ENCODE assay signal across 10 mouse cellular contexts in the genomic region with DNA sequence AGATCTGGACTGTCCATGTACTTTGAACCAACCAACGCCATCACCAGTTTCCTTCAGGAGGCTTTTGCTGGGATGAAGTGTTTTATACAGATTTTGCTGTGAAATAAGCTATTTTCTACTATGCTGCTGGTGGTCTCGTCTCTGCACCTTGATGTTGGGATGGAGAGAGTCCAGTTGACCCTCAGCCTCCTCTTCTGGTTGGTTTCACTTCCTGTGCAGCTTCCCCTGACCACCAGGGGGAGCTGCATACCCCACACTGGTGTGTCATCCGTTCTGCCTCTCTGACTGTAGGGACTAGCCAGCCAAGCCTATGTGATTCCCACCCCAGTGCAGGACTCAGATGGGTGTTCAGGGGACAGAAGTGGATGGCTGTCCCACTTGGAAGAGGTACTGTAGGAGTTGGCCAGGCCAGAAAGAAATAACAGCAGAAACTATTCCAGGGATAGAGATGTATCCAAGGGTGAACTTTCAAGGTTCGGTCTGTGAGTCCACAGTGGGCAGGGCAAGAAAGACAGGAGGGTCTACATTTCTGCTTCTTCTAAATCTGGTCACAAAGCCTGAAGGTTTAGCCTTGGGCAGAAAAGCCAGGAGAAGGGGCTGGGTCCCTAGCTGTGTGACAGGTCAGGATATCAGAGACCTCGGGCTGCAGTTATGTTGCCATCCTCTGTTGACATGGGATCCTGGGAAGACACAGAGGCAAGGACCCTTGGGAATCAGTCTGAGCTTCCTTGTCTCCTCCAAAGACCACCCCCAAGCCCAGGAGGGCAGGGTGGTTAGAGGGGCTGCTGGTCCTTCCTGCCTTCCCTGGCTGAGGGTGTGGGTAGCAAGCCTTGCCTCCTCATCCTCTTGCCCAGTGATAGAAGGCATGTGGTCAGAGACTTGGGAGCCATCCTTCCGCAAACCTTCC. TPM values are rescaled to one million over a fixed set of nuclear protein-coding genes. Genes with fewer than 3 reads are reported as not detected.
DNase-seq lines count a peak whose midpoint lies in the region; ATAC-seq and TF ChIP-seq lines count a peak whose summit lies in the region.
"Had no signal": no experiment of that assay in that cellular context is flagged by ENCODE, and none has a peak within 500 bp of the region (broad histone marks: within the 10 kb centered on the region; RNA-seq: fewer than 3 reads in every experiment).

No protein-coding gene starts in this region.

- no peak for TF ChIP-seq POLR2A in heart, adult 2 months (IDR thresholded peaks at IDR 0.05; ENCODE audit: insufficient read depth, low read depth, low read length)
- TF ChIP-seq POLR2A in embryonic fibroblast, embryonic 13.5 days (IDR thresholded peaks at IDR 0.05; ENCODE audit: low read depth, low read length) = no peak
- TF ChIP-seq POLR2A in myocyte (IDR thresholded peaks at IDR 0.05; ENCODE audit: insufficient read length, low read depth) = no peak

- no peak overlapping the region for H3K27ac ChIP-seq in heart, adult 2 months
- no peak overlapping the region for H3K27ac ChIP-seq in heart, embryonic 11.5 days (ENCODE audit: low read depth, low read length)
- no peak overlapping the region for H3K27ac ChIP-seq in embryonic fibroblast, embryonic 13.5 days (ENCODE audit: insufficient read depth, low read length)
- H3K27ac ChIP-seq: embryonic facial prominence, embryonic 13.5 days had no signal

- 67% methylated on average over 6 of the region's 6 CpGs for WGBS in heart, adult 2 months
- WGBS in heart, embryonic 11.5 days (ENCODE audit: insufficient replicate concordance) = 66% methylated on average over 6 of the region's 6 CpGs

- no peak overlapping the region for H3ac ChIP-seq in myocyte (ENCODE audit: control insufficient read depth, insufficient read length)

- H3K36me3 ChIP-seq in heart, adult 2 months (ENCODE audit: control insufficient read depth, insufficient read depth, low read length) = no peaks in the 10 kb centered on the region
- no peaks in the 10 kb centered on the region for H3K36me3 ChIP-seq in heart, embryonic 11.5 days (ENCODE audit: control insufficient read depth, insufficient read depth, low read length)
- no peaks in the 10 kb centered on the region for H3K36me3 ChIP-seq in myocyte (ENCODE audit: control insufficient read depth, insufficient read depth)
- H3K36me3 ChIP-seq: embryonic facial prominence, embryonic 13.5 days had no signal

- H3K4me2 ChIP-seq in heart, embryonic 11.5 days = no peak overlapping the region
- H3K4me2 ChIP-seq in myocyte (ENCODE audit: low read depth) = peak overlapping the region; percentile 36
- H3K4me2 ChIP-seq: embryonic facial prominence, embryonic 13.5 days had no signal

- no peak overlapping the region for H3K9ac ChIP-seq in heart, adult 2 months (ENCODE audit: low read depth, low read length)
- no peak overlapping the region for H3K9ac ChIP-seq in heart, embryonic 11.5 days (ENCODE audit: low read depth, low read length)
- H3K9ac ChIP-seq: embryonic facial prominence, embryonic 13.5 days had no signal

- TF ChIP-seq CTCF in heart, adult 2 months (IDR thresholded peaks at IDR 0.05) = peak; percentile 80
- peak; percentile 49; the same call in 1 of the 2 replicates for TF ChIP-seq CTCF in embryonic fibroblast, embryonic 13.5 days (IDR thresholded peaks at IDR 0.05; ENCODE audit: borderline replicate concordance, insufficient read depth, low read length)

- no peak for TF ChIP-seq EP300 in heart, adult 2 months (IDR thresholded peaks at IDR 0.05; ENCODE audit: insufficient read depth, low read depth, low read length)

- H3K9me3 ChIP-seq in heart, embryonic 11.5 days (replicated peaks; ENCODE audit: control insufficient read depth, low read length) = no peaks in the 10 kb centered on the region
- H3K9me3 ChIP-seq: embryonic facial prominence, embryonic 13.5 days had no signal

- ATAC-seq in heart, embryonic 11.5 days (replicated peaks; ENCODE audit: insufficient number of reproducible peaks, low FRiP score, low TSS enrichment) = no peak

- H3K79me2 ChIP-seq in heart, adult 2 months (replicated peaks; ENCODE audit: control insufficient read depth, insufficient read depth, low read length) = no peaks in the 10 kb centered on the region
- H3K79me2 ChIP-seq in myocyte (ENCODE audit: control insufficient read depth, insufficient read depth) = no peaks in the 10 kb centered on the region

- H3K4me3 ChIP-seq in heart, adult 2 months = no peak overlapping the region
- no peak overlapping the region for H3K4me3 ChIP-seq in heart, embryonic 11.5 days (ENCODE audit: low read depth, low read length)
- H3K4me3 ChIP-seq in embryonic fibroblast, embryonic 13.5 days (ENCODE audit: insufficient read depth, low read length) = no peak overlapping the region
- no peak overlapping the region for H3K4me3 ChIP-seq in myocyte
- H3K4me3 ChIP-seq: embryonic facial prominence, embryonic 13.5 days had no signal

- intact Hi-C loops in heart, adult 2 months (cut with DNase I) = loop anchor here (2.0 kb wide), 1 partner anchor 32 kb away; no protein-coding TSS in a partner anchor

- H3K27me3 ChIP-seq in heart, adult 2 months (ENCODE audit: control insufficient read depth, insufficient read depth, low read length) = no peaks in the 10 kb centered on the region
- no peaks in the 10 kb centered on the region for H3K27me3 ChIP-seq in heart, embryonic 11.5 days (ENCODE audit: control insufficient read depth, insufficient read depth, low read length)
- H3K27me3 ChIP-seq in myocyte (ENCODE audit: control insufficient read depth, insufficient read depth, insufficient read length) = peaks cover 15% of the 10 kb centered on the region
- H3K27me3 ChIP-seq: embryonic facial prominence, embryonic 13.5 days had no signal

- DNase-seq in heart, adult 2 months = peak; percentile 60 to 66
- DNase-seq in A20 (ENCODE audit: low read depth, low spot score) (peak; percentile 74), adipocyte (ENCODE audit: low spot score) (peak; percentile 57)
- DNase-seq in layer of hippocampus, postnatal 10 days (ENCODE audit: low spot score in 2 of 2) = peak; percentile 43 to 55
- DNase-seq in thymus, postnatal 36 days = peak; percentile 81 to 83

- no peaks in the 10 kb centered on the region for H3K4me1 ChIP-seq in heart, adult 2 months (ENCODE audit: control insufficient read depth, insufficient read depth, low read length)
- no peaks in the 10 kb centered on the region for H3K4me1 ChIP-seq in heart, embryonic 11.5 days (ENCODE audit: control insufficient read depth, insufficient read depth, low read length)
- no peaks in the 10 kb centered on the region for H3K4me1 ChIP-seq in embryonic fibroblast, embryonic 13.5 days (ENCODE audit: control insufficient read depth, insufficient read depth, low read length)
- H3K4me1 ChIP-seq: embryonic facial prominence, embryonic 13.5 days had no signal

TF ChIP-seq in myocyte, 11 proteins besides CTCF, POLR2A, EP300 and RAD21:
- no peak for TF ChIP-seq SRF (IDR thresholded peaks at IDR 0.05; ENCODE audit: control insufficient read depth, insufficient read length, low read depth)
- TF ChIP-seq POLR2AphosphoS2 (IDR thresholded peaks at IDR 0.05; ENCODE audit: insufficient read length, low read depth) = no peak
- no peak for TF ChIP-seq E2F4 (IDR thresholded peaks at IDR 0.05; ENCODE audit: insufficient read depth)

RNA-seq across cellular contexts. Expression of a gene that starts 2.2 kb away (rescaled TPM):
- 1 to 10 TPM; 4.1 to 5.8 TPM for total RNA-seq in heart, adult 2 months (2021)
- polyA plus RNA-seq in heart, adult 2 months (2012; rRNA removed) = 9.0 and 19.2 TPM in 2 replicates
- 3.9 and 6.2 TPM in 2 replicates for polyA plus RNA-seq in heart, embryonic 11.5 days (2014; fragmentation: Nextera tagmentation; extraction: Ambion mirVana)
- 1.0 and 6.0 TPM in 2 replicates for polyA plus RNA-seq in embryonic fibroblast, embryonic 13.5 days (2011; ENCODE audit: insufficient read length, low read depth, missing spikeins)
- total RNA-seq in layer of hippocampus, postnatal 10 days (2021) = 1 to 10 TPM; 1.2 to 2.4 TPM
- not detected for polyA plus RNA-seq in myocyte (2012; fragmentation: generic; extraction: Trizol)

RNA-seq across cellular contexts. Expression of a gene that starts 9.7 kb away (rescaled TPM):
- total RNA-seq in heart, adult 2 months (2021) = 1 to 10 TPM; 1.6 to 2.1 TPM
- polyA plus RNA-seq in heart, adult 2 months (2012; rRNA removed) = 3.3 and 6.9 TPM in 2 replicates
- 2.0 and 3.2 TPM in 2 replicates for polyA plus RNA-seq in heart, embryonic 11.5 days (2014; fragmentation: Nextera tagmentation; extraction: Ambion mirVana)
- polyA plus RNA-seq in embryonic fibroblast, embryonic 13.5 days (2011; ENCODE audit: insufficient read length, low read depth, missing spikeins) = 2.6 TPM in 2 replicates
- 10 to 100 TPM; 19.5 to 23.2 TPM for total RNA-seq in layer of hippocampus, postnatal 10 days (2021)
- 1.5 TPM for polyA plus RNA-seq in myocyte (2012; fragmentation: generic; extraction: Trizol)

RNA-seq across cellular contexts. Expression of a gene that starts 32.0 kb away (rescaled TPM):
- not detected for total RNA-seq in heart, adult 2 months (2021)
- 0.49 TPM in 1 of 2 replicates, not detected in the other for polyA plus RNA-seq in heart, adult 2 months (2012; rRNA removed)
- 0.52 and 1.1 TPM in 2 replicates for polyA plus RNA-seq in heart, embryonic 11.5 days (2014; fragmentation: Nextera tagmentation; extraction: Ambion mirVana)
- not detected in 2 replicates for polyA plus RNA-seq in embryonic fibroblast, embryonic 13.5 days (2011; ENCODE audit: insufficient read length, low read depth, missing spikeins)
- 1 to 10 TPM; 2.1 to 2.7 TPM for total RNA-seq in layer of hippocampus, postnatal 10 days (2021)
- polyA plus RNA-seq in myocyte (2012; fragmentation: generic; extraction: Trizol) = 0.58 TPM

RNA-seq across cellular contexts. Expression of a gene that starts 36.0 kb away (rescaled TPM):
- total RNA-seq in heart, adult 2 months (2021) = 10 to 100 TPM; 34.3 to 45.7 TPM
- 98.9 and 139 TPM in 2 replicates for polyA plus RNA-seq in heart, adult 2 months (2012; rRNA removed)
- polyA plus RNA-seq in heart, embryonic 11.5 days (2014; fragmentation: Nextera tagmentation; extraction: Ambion mirVana) = 179 and 220 TPM in 2 replicates
- polyA plus RNA-seq in embryonic fibroblast, embryonic 13.5 days (2011; ENCODE audit: insufficient read length, low read depth, missing spikeins) = 317 and 335 TPM in 2 replicates
- total RNA-seq in layer of hippocampus, postnatal 10 days (2021) = 100 to 1,000 TPM; 292 to 301 TPM
- polyA plus RNA-seq in myocyte (2012; fragmentation: generic; extraction: Trizol) = 262 TPM

RNA-seq across cellular contexts. Expression of a gene that starts 39.0 kb away (rescaled TPM):
- not detected for total RNA-seq in heart, adult 2 months (2021)
- not detected in 2 replicates for polyA plus RNA-seq in heart, adult 2 months (2012; rRNA removed)
- polyA plus RNA-seq in heart, embryonic 11.5 days (2014; fragmentation: Nextera tagmentation; extraction: Ambion mirVana) = not detected in 2 replicates
- polyA plus RNA-seq in embryonic fibroblast, embryonic 13.5 days (2011; ENCODE audit: insufficient read length, low read depth, missing spikeins) = not detected in 2 replicates
- not detected for total RNA-seq in layer of hippocampus, postnatal 10 days (2021)
- not detected for polyA plus RNA-seq in myocyte (2012; fragmentation: generic; extraction: Trizol)
- total RNA-seq: left cerebral cortex, postnatal 10 days had no signal
- polyA plus RNA-seq: embryonic facial prominence, embryonic 13.5 days had no signal
